Mouse (Mus musculus) stomach, postnatal 0 days (tissue): ENCODE measurements around the gene Edc3. TPM values are rescaled to one million over a fixed set of nuclear protein-coding genes. Genes with fewer than 3 reads are reported as not detected.

Source experiments
- ATAC-seq: fragments of 200-750 bp; cut with Nextera tagmentation; 2 replicates; pipeline ENCODE4 v1.8.0; 2017; ENCODE audit not compliant: low FRiP score, low TSS enrichment
- DNase-seq: peaks from one replicate; pipeline ENCODE4 v3.0.0-alpha.2; 2016; ENCODE audit warnings: low spot score
- H3K27ac ChIP-seq: fragments of 300-500 bp; sonication (generic); replicated peaks from 2 replicates; pipeline ENCODE4 v1.5.1; 2014; ENCODE audit warnings: mild to moderate bottlenecking, control low read depth
- H3K27me3 ChIP-seq: fragments of 300-500 bp; sonication (generic); 2 replicates; pipeline ENCODE4 v1.6.1; 2014; ENCODE audit warnings: low read length; ENCODE audit not compliant: control insufficient read depth, insufficient read depth
- H3K36me3 ChIP-seq: fragments of 300-500 bp; sonication (generic); 2 replicates; pipeline ENCODE4 v1.6.1; 2014; ENCODE audit warnings: low read length, mixed read lengths; ENCODE audit not compliant: control insufficient read depth, insufficient read depth
- H3K4me1 ChIP-seq: fragments of 300-500 bp; sonication (generic); replicated peaks from 2 replicates; pipeline ENCODE4 v1.6.1; 2014; ENCODE audit warnings: antibody characterized with exemption; ENCODE audit not compliant: control insufficient read depth, insufficient read depth
- H3K4me2 ChIP-seq: fragments of 300-500 bp; sonication (generic); replicated peaks from 2 replicates; pipeline ENCODE4 v1.6.1; 2014; ENCODE audit warnings: low read depth, mild to moderate bottlenecking, control low read depth, moderate library complexity
- H3K4me3 ChIP-seq: fragments of 300-500 bp; sonication (generic); 2 replicates; pipeline ENCODE4 v1.5.1; 2014; ENCODE audit warnings: low read depth, low read length, control low read depth
- H3K9ac ChIP-seq: fragments of 300-500 bp; sonication (generic); 2 replicates; pipeline ENCODE4 v1.6.1; 2014; ENCODE audit warnings: mild to moderate bottlenecking, low read length, control low read depth, mixed read lengths
- H3K9me3 ChIP-seq: fragments of 300-500 bp; sonication (generic); 2 replicates; pipeline ENCODE4 v1.6.1; 2016; ENCODE audit warnings: low read length; ENCODE audit not compliant: control insufficient read depth
- CTCF ChIP-seq: IDR thresholded peaks from 2 replicates; pipeline ENCODE4 v1.5.1; 2016; ENCODE audit warnings: antibody characterized with exemption, low read depth, mild to moderate bottlenecking, moderate library complexity
- EP300 ChIP-seq: optimal IDR thresholded peaks from 2 replicates; pipeline ENCODE3; 2016; ENCODE audit warnings: antibody characterized with exemption
- WGBS: fragments of 180-500 bp; shearing (Covaris S2); extraction: QIAGEN DNeasy Blood & Tissue Kit; methylation state at CpG from one replicate; pipeline ENCODE4 v1.1.7; 2014; 5-methylcytosine and 5-hydroxymethylcytosine counted together
- polyA plus RNA-seq: library from polyadenylated mRNA; unstranded; fragments of >200 nt; fragmentation: Nextera tagmentation; extraction: Ambion mirVana; gene quantifications from 2 replicates; pipeline ENCODE4 v1.2.1, GENCODE M21; 2015

Edc3 gene
- polyA plus RNA-seq, 1 experiment from 2014 or later, result 13.6 TPM

GRCm38 (mm10) chr9:57762563-57762991, 54.2 kb downstream of the Edc3 start:
- Histone ChIP-seq H3K4me3 (no peak overlapping the region), H3K4me1 (peaks cover 20% of the 10 kb centered on the region; the same call in 1 of the 2 replicates), H3K27me3 (no peaks in the 10 kb centered on the region), H3K27ac (no peak overlapping the region; the same call in 1 of the 2 replicates), H3K9me3 (no peaks in the 10 kb centered on the region), H3K9ac (0 out of 2 replicates have a peak overlapping the region, but pooled peaks have one; percentile 13), H3K36me3 (peaks cover 22% of the 10 kb centered on the region; the same call in 1 of the 2 replicates), H3K4me2 (peak overlapping the region; percentile 25; the same call in 1 of the 2 replicates)
- DNase-seq, result peak; percentile 76
- peak; percentile 47; the same call in 1 of the 2 replicates for ATAC-seq
- no peak for TF ChIP-seq EP300
- peak; percentile 82 for TF ChIP-seq CTCF
- 32% methylated on average over 6 of the region's 6 CpGs for WGBS

GRCm38 (mm10) chr9:57764147-57764973, 56.0 kb downstream of the Edc3 start:
- DNase-seq, result peak; percentile 70
- no peaks in the 10 kb centered on the region for H3K27me3 ChIP-seq
- H3K4me2 ChIP-seq, result peak overlapping the region; percentile 94
- peaks cover 12% of the 10 kb centered on the region; the same call in 1 of the 2 replicates for H3K36me3 ChIP-seq
- TF ChIP-seq CTCF (peak; percentile 46), EP300 (no peak)
- WGBS, result 1% methylated on average over 49 of the region's 57 CpGs
- peak overlapping the region; percentile 98 for H3K9ac ChIP-seq
- no peaks in the 10 kb centered on the region for H3K9me3 ChIP-seq
- peak overlapping the region; percentile 99 for H3K27ac ChIP-seq
- H3K4me3 ChIP-seq, result peak overlapping the region; percentile 93
- peak; percentile 42 for ATAC-seq
- peaks cover 20% of the 10 kb centered on the region; the same call in 1 of the 2 replicates for H3K4me1 ChIP-seq

- TF ChIP-seq EP300 (peak; percentile 75), CTCF (no peak)
- H3K27me3 ChIP-seq, result no peaks in the 10 kb centered on the region
- peak overlapping the region; percentile 94 for H3K4me2 ChIP-seq
- no peaks in the 10 kb centered on the region for H3K9me3 ChIP-seq
- ATAC-seq (peak; percentile 91), DNase-seq (peak; percentile 95)
- H3K9ac ChIP-seq, result peak overlapping the region; percentile 98
- 0 out of 2 replicates have a peak, but pooled peaks cover 12% of the 10 kb centered on the region for H3K36me3 ChIP-seq
- H3K27ac ChIP-seq, result peak overlapping the region; percentile 99
- 1% methylated on average over 39 of the region's 45 CpGs for WGBS
- peaks cover 20% of the 10 kb centered on the region; the same call in 1 of the 2 replicates for H3K4me1 ChIP-seq
- H3K4me3 ChIP-seq, result peak overlapping the region; percentile 93
These were observed 56.6 kb downstream of the Edc3 start for GRCm38 (mm10) chr9:57764974-57765363.

- H3K27ac ChIP-seq, result peak within 1 kb of the TSS; percentile 99
- H3K4me3 ChIP-seq, result peak within 1 kb of the TSS; percentile 93
- peak within 1 kb of the TSS; percentile 98 for H3K9ac ChIP-seq
- TF ChIP-seq CTCF (peak; percentile 48), EP300 (no peak)
- WGBS, result under 1% methylated on average over 92 of the region's 93 CpGs
- H3K4me1 ChIP-seq, result peaks cover 20% of the 10 kb centered on the region; the same call in 1 of the 2 replicates
- H3K27me3 ChIP-seq, result no peaks in the 10 kb centered on the region
- H3K36me3 ChIP-seq, result 0 out of 2 replicates have a peak, but pooled peaks cover 5% of the 10 kb centered on the region
- no peaks in the 10 kb centered on the region for H3K9me3 ChIP-seq
- peak; percentile 60; the same call in 1 of the 2 replicates for ATAC-seq
- H3K4me2 ChIP-seq, result peak within 1 kb of the TSS; percentile 94
- peak; percentile 77 for DNase-seq
These were observed 57.3 kb downstream of the Edc3 start, which contains the start of gene Clk3 for GRCm38 (mm10) chr9:57765364-57766351. Gene Clk3 (minus strand): TSS chr9:57765860.

- peak overlapping the region; percentile 98 for H3K9ac ChIP-seq
- 49% methylated on average over 6 of the region's 6 CpGs for WGBS
- no peak for TF ChIP-seq EP300
- no peak for TF ChIP-seq CTCF
These were observed 58.1 kb downstream of the Edc3 start for GRCm38 (mm10) chr9:57766431-57766830.

More at GRCm38 (mm10) chr9:57766431-57766830, 58.1 kb downstream of the Edc3 start:
- Histone ChIP-seq H3K27ac (0 out of 2 replicates have a peak overlapping the region, but pooled peaks have one; percentile 99), H3K4me2 (peak overlapping the region; percentile 94), H3K4me3 (peak overlapping the region; percentile 93), H3K36me3 (no peaks in the 10 kb centered on the region), H3K9me3 (no peaks in the 10 kb centered on the region), H3K27me3 (no peaks in the 10 kb centered on the region), H3K4me1 (peaks cover 20% of the 10 kb centered on the region; the same call in 1 of the 2 replicates)
- ATAC-seq, result no peak
- no peak for DNase-seq
